Comparison of ENCODE assay signal across 12 mouse cellular contexts in the genomic region with DNA sequence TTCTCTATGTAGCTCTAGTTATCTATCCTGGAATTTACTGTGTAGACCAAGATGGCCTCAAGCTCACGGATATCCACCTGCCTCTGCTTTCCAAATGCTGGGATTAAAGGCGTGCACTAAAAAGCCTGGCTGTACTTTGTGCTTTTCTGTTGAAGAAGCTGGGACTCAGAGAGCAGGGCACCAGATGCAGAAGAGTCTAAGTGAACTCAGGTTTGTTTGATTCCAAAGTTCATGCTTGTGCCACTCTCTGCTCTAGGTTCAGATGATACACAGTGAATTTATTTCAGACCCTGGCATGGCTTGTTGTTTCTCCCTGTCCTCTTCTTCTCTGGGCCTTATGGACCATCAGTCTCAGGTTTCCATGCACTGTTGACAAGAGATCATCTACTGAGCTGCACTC.
"Had no signal": no experiment of that assay in that cellular context is flagged by ENCODE, and none has a peak within 500 bp of the region (broad histone marks: within the 10 kb centered on the region; RNA-seq: fewer than 3 reads in every experiment).

No protein-coding gene starts in this region.

- H3K27me3 ChIP-seq: hindbrain, embryonic 13.5 days; neural tube, embryonic 12.5 days had no signal

- DNase-seq: lung, adult 2 months; lung, postnatal 36 days; midbrain, embryonic 14.5 days; thymus, postnatal 14 days had no signal

- H3K9me3 ChIP-seq: hindbrain, embryonic 13.5 days; limb, embryonic 10.5 days; neural tube, embryonic 12.5 days had no signal

- H3K4me2 ChIP-seq: hindbrain, embryonic 13.5 days; neural tube, embryonic 12.5 days had no signal

- H3K4me3 ChIP-seq: hindbrain, embryonic 13.5 days; left cerebral cortex, adult 2 months; limb, embryonic 10.5 days; neural tube, embryonic 12.5 days had no signal

- H3K27ac ChIP-seq: hindbrain, embryonic 13.5 days; hindbrain, postnatal 0 days; left cerebral cortex, adult 2 months; limb, embryonic 10.5 days; liver, embryonic 14.5 days; neural tube, embryonic 12.5 days; stomach, postnatal 0 days had no signal

- H3K36me3 ChIP-seq: hindbrain, embryonic 13.5 days; limb, embryonic 10.5 days; neural tube, embryonic 12.5 days had no signal

- ATAC-seq: hindbrain, postnatal 0 days; lung, postnatal 0 days had no signal

- H3K4me1 ChIP-seq: neural tube, embryonic 12.5 days had no signal

- H3K9ac ChIP-seq: hindbrain, embryonic 13.5 days; liver, embryonic 14.5 days; neural tube, embryonic 12.5 days had no signal
